ENCODE assay signal across 22 mouse cellular contexts in the genomic region with DNA sequence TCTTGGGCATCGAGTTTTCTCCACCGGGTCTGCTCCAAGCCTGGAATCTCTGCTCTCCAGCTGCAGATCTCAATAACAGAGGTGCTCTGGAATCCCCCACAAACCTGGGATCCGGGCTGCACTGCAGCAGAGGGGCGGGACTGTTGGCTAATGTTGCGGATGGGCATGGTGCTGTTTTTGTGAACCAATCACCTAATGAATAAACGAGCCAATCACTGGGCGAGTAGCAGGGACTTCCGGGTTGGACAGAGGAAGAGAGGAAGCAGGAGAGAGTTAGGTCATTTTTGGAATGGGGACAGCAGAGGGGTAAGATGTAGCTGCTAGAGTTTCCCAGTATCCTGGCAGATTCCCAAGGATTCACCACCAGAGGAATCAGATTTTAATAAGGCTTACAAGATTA.
DNase-seq lines count a peak whose midpoint lies in the region; ATAC-seq and TF ChIP-seq lines count a peak whose summit lies in the region.
"Had no signal": no experiment of that assay in that cellular context is flagged by ENCODE, and none has a peak within 500 bp of the region (broad histone marks: within the 10 kb centered on the region; RNA-seq: fewer than 3 reads in every experiment).

No protein-coding gene starts in this region.

- H3K27me3 ChIP-seq in myocyte (ENCODE audit: control insufficient read depth, insufficient read depth, insufficient read length), result no peaks in the 10 kb centered on the region
- H3K27me3 ChIP-seq in neural tube, embryonic 15.5 days (replicated peaks), result no peaks in the 10 kb centered on the region
- H3K27me3 ChIP-seq: CH12.LX; embryonic facial prominence, embryonic 12.5 days; forebrain, embryonic 13.5 days; forebrain, embryonic 15.5 days had no signal

- H3K27ac ChIP-seq in neural tube, embryonic 15.5 days (replicated peaks), result no peak overlapping the region
- H3K27ac ChIP-seq: embryonic facial prominence, embryonic 10.5 days; embryonic facial prominence, embryonic 12.5 days; forebrain, embryonic 13.5 days; forebrain, embryonic 15.5 days had no signal

- no peaks in the 10 kb centered on the region for H3K36me3 ChIP-seq in myocyte (ENCODE audit: control insufficient read depth, insufficient read depth)
- no peaks in the 10 kb centered on the region for H3K36me3 ChIP-seq in neural tube, embryonic 15.5 days
- H3K36me3 ChIP-seq: embryonic facial prominence, embryonic 10.5 days; embryonic facial prominence, embryonic 12.5 days; forebrain, embryonic 15.5 days had no signal

- H3K4me2 ChIP-seq in myocyte (ENCODE audit: low read depth), result peak overlapping the region; percentile 38
- H3K4me2 ChIP-seq in neural tube, embryonic 15.5 days, result no peak overlapping the region
- H3K4me2 ChIP-seq: embryonic facial prominence, embryonic 12.5 days; forebrain, embryonic 13.5 days; forebrain, embryonic 15.5 days had no signal

- no peaks in the 10 kb centered on the region for H3K79me2 ChIP-seq in myocyte (ENCODE audit: control insufficient read depth, insufficient read depth)

- WGBS in neural tube, embryonic 15.5 days, result 77% methylated on average over 8 of the region's 8 CpGs

- no peak for ATAC-seq in neural tube, embryonic 15.5 days (ENCODE audit: low FRiP score)
- ATAC-seq: activated CD4-positive, CD25-positive, alpha-beta regulatory T cell, adult 4 months; CD4-positive, CD25-positive, alpha-beta regulatory T cell, adult 4 months; forebrain, embryonic 13.5 days; forebrain, embryonic 15.5 days; forebrain, postnatal 0 days had no signal

- peak; percentile 34 for DNase-seq in 416B (ENCODE audit: low read depth)
- DNase-seq in ES-CJ7 (ENCODE audit: low read depth, low spot score), result peak; percentile 23
- no peak for DNase-seq in left cerebral cortex, postnatal 25 days (ENCODE audit: low spot score in 2 of 2)
- DNase-seq: adrenal gland, adult 8-10 months; adrenal gland, postnatal 14 days; adrenal gland, postnatal 36 days; B cell, adult 2 months; cerebellum, adult 11-12 months; cerebellum, adult 2 months; cerebellum, adult 9-10 months; cerebellum, postnatal 10 days; cerebellum, postnatal 25 days; forebrain, postnatal 0 days had no signal

- H3K9ac ChIP-seq in neural tube, embryonic 15.5 days (replicated peaks), result no peak overlapping the region
- H3K9ac ChIP-seq: embryonic facial prominence, embryonic 12.5 days; forebrain, embryonic 13.5 days; forebrain, embryonic 15.5 days; forebrain, postnatal 0 days had no signal

- H3K9me3 ChIP-seq in neural tube, embryonic 15.5 days (replicated peaks), result no peaks in the 10 kb centered on the region
- H3K9me3 ChIP-seq: embryonic facial prominence, embryonic 10.5 days; embryonic facial prominence, embryonic 12.5 days; forebrain, embryonic 13.5 days; forebrain, embryonic 15.5 days had no signal

- H3K4me3 ChIP-seq in myocyte, result no peak overlapping the region
- no peak overlapping the region for H3K4me3 ChIP-seq in neural tube, embryonic 15.5 days (replicated peaks)
- H3K4me3 ChIP-seq: embryonic facial prominence, embryonic 10.5 days; embryonic facial prominence, embryonic 12.5 days; forebrain, embryonic 13.5 days; forebrain, embryonic 15.5 days had no signal

- H3ac ChIP-seq in myocyte (ENCODE audit: control insufficient read depth, insufficient read length), result no peak overlapping the region

- no peak for TF ChIP-seq POLR2A in myocyte (IDR thresholded peaks at IDR 0.05; ENCODE audit: insufficient read length, low read depth)

- no peaks in the 10 kb centered on the region for H3K4me1 ChIP-seq in neural tube, embryonic 15.5 days
- H3K4me1 ChIP-seq: embryonic facial prominence, embryonic 10.5 days; embryonic facial prominence, embryonic 12.5 days; forebrain, embryonic 13.5 days; forebrain, embryonic 15.5 days had no signal

- intact Hi-C loops in left cerebral cortex, postnatal 25 days (cut with DNase I), result no loop called here

TF ChIP-seq in myocyte, 11 proteins besides CTCF, POLR2A, EP300 and RAD21:
- TF ChIP-seq REST (IDR thresholded peaks at IDR 0.05; ENCODE audit: insufficient read depth, insufficient read length) (no peak), TCF12 (IDR thresholded peaks at IDR 0.05; ENCODE audit: insufficient read depth, poor library complexity, severe bottlenecking) (no peak), MYOG (IDR thresholded peaks at IDR 0.05; ENCODE audit: control insufficient read depth in 1 of 3, insufficient read depth in 1 of 3, insufficient read length in 2 of 3, low read depth in 2 of 3) (no peak), MAX (IDR thresholded peaks at IDR 0.05; ENCODE audit: low read depth) (no peak), CEBPB (IDR thresholded peaks at IDR 0.05; ENCODE audit: insufficient read depth, poor library complexity, severe bottlenecking) (no peak), TCF3 (IDR thresholded peaks at IDR 0.05; ENCODE audit: insufficient read length, low read depth) (no peak), POLR2AphosphoS2 (IDR thresholded peaks at IDR 0.05; ENCODE audit: insufficient read length, low read depth) (no peak), E2F4 (IDR thresholded peaks at IDR 0.05; ENCODE audit: insufficient read depth) (no peak), SRF (IDR thresholded peaks at IDR 0.05; ENCODE audit: control insufficient read depth, insufficient read length, low read depth) (no peak), USF1 (IDR thresholded peaks at IDR 0.05; ENCODE audit: low read depth) (no peak), MYOD1 (IDR thresholded peaks at IDR 0.05; ENCODE audit: control insufficient read depth in 1 of 3, insufficient read length in 2 of 3, low read depth in 2 of 3) (no peak)

Comparison
In these comparisons a context has a peak if more than half of its experiments do, and no peak if none do; other contexts are left out.
1. DNase-seq: peak in 416B (single experiment) and ES-CJ7 (single experiment); none in left cerebral cortex, postnatal 25 days (0 of 2).